Mouse (Mus musculus) megakaryocyte-erythroid progenitor cell, adult 5-6 weeks (primary cell): ENCODE data around the gene Ippk. TPM values are rescaled to one million over a fixed set of nuclear protein-coding genes. Genes with fewer than 3 reads are reported as not detected.

ENCODE experiments used
- ATAC-seq: replicated peaks from 2 replicates; pipeline ENCODE4 v1.8.0; 2016; ENCODE audit warnings: mild to moderate bottlenecking, inconsistent platforms; ENCODE audit not compliant: severe bottlenecking, poor library complexity, low FRiP score, low TSS enrichment
- total RNA-seq, 2 experiments: library from RNA; stranded (forward) in 1 of 2; stranded (reverse) in 1 of 2; fragments of 200-1000, 215-1000 nt in 1 of 2; fragments of >200 nt in 1 of 2; fragmentation: Nextera tagmentation in 1 of 2; gene quantifications; 2 replicates each; pipeline ENCODE4 v1.2.3; 2014 to 2017

The Ippk gene
- total RNA-seq, 2 experiments from 2014 or later, result 8.9 to 13.2 TPM

DNA sequence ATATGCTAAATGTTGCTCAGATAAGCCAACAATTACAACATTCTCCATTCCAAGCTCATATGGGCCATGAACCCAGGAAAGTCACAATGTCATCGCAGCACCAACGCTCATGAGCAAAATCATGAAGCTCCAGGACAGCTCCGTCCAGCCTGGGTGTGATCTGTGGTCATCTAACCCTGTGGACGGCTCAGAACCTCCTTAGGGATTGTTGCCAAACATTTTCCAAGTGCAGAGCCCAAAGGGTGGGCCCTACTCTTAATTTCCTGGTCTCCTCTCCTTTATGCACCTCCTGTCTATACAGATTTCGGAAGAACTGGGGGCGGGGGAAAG, 51.6 kb downstream of the Ippk start:
- no peak for ATAC-seq

GRCm38 (mm10) chr13:49477887-49478286, 56.8 kb downstream of the Ippk start:
- ATAC-seq, result no peak

DNA sequence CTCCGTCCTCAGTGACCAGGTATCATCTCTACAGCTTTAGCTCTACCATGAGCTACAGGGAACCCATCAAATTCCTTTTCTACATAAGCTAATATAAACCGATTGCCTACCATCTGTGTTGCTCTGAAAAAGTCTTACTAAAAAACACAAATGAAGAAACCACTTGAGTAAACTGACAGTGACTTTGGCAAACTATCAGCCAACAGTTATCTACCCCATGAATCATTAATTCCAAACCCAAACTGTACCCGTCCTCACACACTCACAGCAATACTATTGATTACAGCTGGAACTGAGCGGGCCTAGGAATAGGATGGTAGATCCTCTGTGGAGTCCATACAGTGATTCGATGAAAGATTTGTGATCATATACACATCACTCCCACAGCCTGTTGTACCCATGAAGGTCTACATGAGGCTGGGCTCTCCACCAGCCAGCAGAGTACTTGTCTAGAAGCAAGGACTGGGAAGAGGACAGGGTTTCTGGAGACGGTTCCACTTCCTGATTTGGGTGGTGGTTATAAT, 57.9 kb downstream of the Ippk start:
- no peak for ATAC-seq

DNA sequence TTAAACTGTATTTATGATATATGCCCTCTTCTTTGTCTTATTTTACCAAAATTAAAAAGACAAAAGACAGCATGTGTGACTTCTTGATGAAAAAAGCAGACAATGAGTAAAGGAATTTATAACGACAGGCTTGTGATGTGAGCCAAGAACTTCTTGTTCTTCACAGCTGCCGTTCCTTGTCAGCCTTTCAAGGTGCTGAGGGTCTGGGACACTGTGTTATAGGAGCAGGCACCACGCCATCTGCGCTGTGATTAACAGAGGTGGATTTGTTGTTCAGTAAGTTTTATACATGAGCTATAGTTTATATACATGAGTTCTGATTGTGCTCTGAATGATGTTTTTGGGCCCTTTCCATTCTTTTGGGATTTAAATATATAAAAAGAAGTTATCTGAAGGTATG, 58.4 kb downstream of the Ippk start:
- no peak for ATAC-seq

GRCm38 (mm10) chr13:49480057-49480456, 59.0 kb downstream of the Ippk start:
- no peak for ATAC-seq

- ATAC-seq, result no peak
Measured at GRCm38 (mm10) chr13:49480551-49480950, 59.5 kb downstream of the Ippk start.

DNA sequence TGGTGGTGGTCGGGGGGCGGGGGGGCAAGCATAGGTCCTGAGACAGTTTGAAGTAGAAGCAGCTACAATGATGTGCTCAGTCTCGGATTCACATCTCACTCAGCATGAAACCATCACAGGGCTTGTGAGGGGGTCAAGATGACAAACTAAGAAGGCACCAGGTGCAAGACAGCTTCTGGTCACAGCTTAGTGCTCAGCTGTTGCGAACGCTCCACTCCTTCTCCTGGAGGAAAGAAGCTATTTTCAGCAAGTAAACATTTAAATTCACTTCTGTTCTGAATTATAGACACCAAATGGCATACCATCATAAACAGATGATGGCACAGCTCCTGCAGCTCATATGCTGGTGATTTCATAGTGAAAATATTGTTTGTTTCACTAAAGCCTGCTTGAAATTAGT, 64.3 kb downstream of the Ippk start:
- ATAC-seq, result no peak

DNA sequence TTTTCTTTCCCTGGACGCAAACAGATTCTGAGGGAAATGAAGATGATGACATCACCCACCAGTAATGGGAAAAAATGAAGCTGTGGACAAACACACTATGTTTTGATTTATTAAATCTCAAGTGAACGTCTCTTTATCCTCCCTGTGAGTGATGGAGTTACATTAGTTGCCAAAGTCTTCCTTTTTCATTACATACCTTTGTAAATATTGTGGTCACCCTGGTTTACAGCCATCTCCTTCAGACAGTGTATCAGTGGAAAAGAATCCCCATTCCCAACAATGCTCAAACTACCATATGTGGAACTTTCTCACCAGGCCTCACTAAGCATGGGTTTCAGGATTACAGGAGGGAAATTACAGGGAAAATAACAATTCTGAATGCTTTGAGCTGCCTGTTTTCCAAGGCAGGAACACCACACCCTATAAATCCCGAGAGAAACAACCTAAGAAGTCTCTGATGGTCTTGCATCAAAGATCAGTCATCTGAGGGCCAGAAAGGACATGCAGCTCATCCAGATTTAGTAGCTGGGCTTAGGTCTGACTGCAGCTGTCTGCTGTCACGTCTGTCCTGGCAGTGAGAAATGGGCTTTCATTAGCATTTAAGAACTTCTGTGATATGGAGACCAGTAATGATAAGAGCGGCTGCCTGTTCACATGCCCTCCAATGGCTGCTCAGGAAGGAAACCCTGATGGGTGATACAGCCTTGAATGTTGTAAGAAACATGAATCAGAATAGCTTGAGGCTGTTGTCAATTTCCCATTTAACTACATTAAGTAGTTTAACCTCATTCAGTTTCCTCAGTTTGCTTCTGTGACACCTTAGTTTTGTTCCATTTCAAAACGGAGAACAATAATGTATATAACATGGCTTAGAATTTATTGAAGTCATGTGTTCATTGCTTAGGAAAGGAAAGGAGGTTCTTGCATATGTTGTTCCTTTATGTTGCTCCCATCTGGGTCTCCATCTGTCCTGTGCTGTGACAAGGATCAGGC, 71.6 kb downstream of the Ippk start, which contains the start of gene Tes3-ps:
Gene Tes3-ps, plus strand, starts transcription at position 943 of the 993 bp plus-strand sequence.
- ATAC-seq, result no peak

GRCm38 (mm10) chr13:49504510-49504909, 83.5 kb downstream of the Ippk start, which contains the start of gene Ecm2:
TSS of gene Ecm2 (plus strand) at chr13:49504810.
- no peak for ATAC-seq

DNA sequence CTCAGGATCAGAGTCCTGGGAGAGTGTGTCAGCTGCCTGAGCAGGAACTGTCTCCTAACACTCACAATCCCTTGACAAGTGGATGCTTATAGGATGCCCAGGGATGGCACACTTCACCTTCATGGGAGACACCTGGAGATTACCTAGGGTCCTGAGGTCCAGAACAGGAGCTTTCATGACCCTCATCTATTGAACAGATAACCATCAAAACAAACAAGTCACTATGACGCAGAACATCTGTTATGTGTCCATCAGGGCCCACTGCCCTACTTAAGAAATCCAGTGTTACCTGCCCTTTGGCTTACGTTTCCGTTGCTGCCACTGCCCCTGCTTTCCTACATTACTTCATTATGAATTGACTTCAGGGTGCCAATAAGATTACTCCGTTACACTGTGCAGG, 84.7 kb downstream of the Ippk start:
- no peak for ATAC-seq

DNA sequence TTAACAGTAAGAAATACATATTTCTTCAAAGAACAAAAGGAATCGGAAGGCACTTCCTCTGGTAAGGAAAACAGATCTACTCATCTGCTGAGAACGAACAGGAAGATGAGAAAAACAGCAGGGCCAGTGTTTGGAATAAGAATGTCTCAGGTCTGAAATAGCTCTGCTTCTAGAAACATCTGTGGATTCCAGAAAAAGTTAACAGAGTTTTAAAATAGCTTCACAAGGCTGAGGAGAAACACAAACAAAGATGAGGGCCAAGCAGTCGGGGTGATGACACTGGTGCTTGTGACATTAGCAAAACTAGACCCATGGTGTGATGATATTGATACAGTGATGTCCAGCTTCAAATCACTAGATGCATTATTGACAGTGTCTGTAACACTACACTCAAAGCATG, 86.1 kb downstream of the Ippk start:
- no peak for ATAC-seq

Other genes with a start within 250 kb of the Ippk start
- 34.5 and 36.1 TPM in 2 replicates for gene Ninj1, start 233.8 kb upstream of the Ippk start, total RNA-seq (2014; fragmentation: Nextera tagmentation)
- gene Ninj1, start 233.8 kb upstream of the Ippk start, total RNA-seq (2017), result 18.7 and 18.9 TPM in 2 replicates
- gene Card19, start 205.2 kb upstream of the Ippk start, total RNA-seq (2014; fragmentation: Nextera tagmentation), result 6.7 and 25.3 TPM in 2 replicates
- gene Card19, start 205.2 kb upstream of the Ippk start, total RNA-seq (2017), result 11.8 and 16.6 TPM in 2 replicates
- gene Susd3, start 172.5 kb upstream of the Ippk start, total RNA-seq (2014; fragmentation: Nextera tagmentation), result 0.70 and 3.1 TPM in 2 replicates
- 1.6 TPM in 1 of 2 replicates, not detected in the other for gene Susd3, start 172.5 kb upstream of the Ippk start, total RNA-seq (2017)
- gene Fgd3, start 100.9 kb upstream of the Ippk start, total RNA-seq (2014; fragmentation: Nextera tagmentation), result 4.5 and 5.0 TPM in 2 replicates
- 4.6 and 5.2 TPM in 2 replicates for gene Fgd3, start 100.9 kb upstream of the Ippk start, total RNA-seq (2017)
- gene Bicd2, start 79.7 kb upstream of the Ippk start, total RNA-seq (2014; fragmentation: Nextera tagmentation), result 14.8 and 16.1 TPM in 2 replicates
- 18.3 and 26.2 TPM in 2 replicates for gene Bicd2, start 79.7 kb upstream of the Ippk start, total RNA-seq (2017)
- 0.12 and 0.20 TPM in 2 replicates for gene Tes3-ps, start 72.1 kb downstream of the Ippk start, total RNA-seq (2014; fragmentation: Nextera tagmentation)
- 6.5 and 7.0 TPM in 2 replicates for gene Tes3-ps, start 72.1 kb downstream of the Ippk start, total RNA-seq (2017)
- gene Ecm2, start 83.6 kb downstream of the Ippk start, total RNA-seq (2014; fragmentation: Nextera tagmentation), result 0.12 TPM in 1 of 2 replicates, not detected in the other
- gene Ecm2, start 83.6 kb downstream of the Ippk start, total RNA-seq (2017), result 0.46 TPM in 1 of 2 replicates, not detected in the other
- not detected in 2 replicates for gene Aspn, start 123.2 kb downstream of the Ippk start, total RNA-seq (2014; fragmentation: Nextera tagmentation)
- gene Aspn, start 123.2 kb downstream of the Ippk start, total RNA-seq (2017), result not detected in 2 replicates
- gene Omd, start 161.2 kb downstream of the Ippk start, total RNA-seq (2014; fragmentation: Nextera tagmentation), result not detected in 2 replicates
- gene Omd, start 161.2 kb downstream of the Ippk start, total RNA-seq (2017), result 0.47 TPM in 1 of 2 replicates, not detected in the other
- gene Ogn, start 186.8 kb downstream of the Ippk start, total RNA-seq (2014; fragmentation: Nextera tagmentation), result not detected in 2 replicates
- gene Ogn, start 186.8 kb downstream of the Ippk start, total RNA-seq (2017), result not detected in 2 replicates
- 44.6 and 44.7 TPM in 2 replicates for gene Cenpp, start 231.5 kb downstream of the Ippk start, total RNA-seq (2014; fragmentation: Nextera tagmentation)
- gene Cenpp, start 231.5 kb downstream of the Ippk start, total RNA-seq (2017), result 33.8 and 43.8 TPM in 2 replicates
- 43.9 and 63.1 TPM in 2 replicates for gene Nol8, start 231.8 kb downstream of the Ippk start, total RNA-seq (2014; fragmentation: Nextera tagmentation)
- 60.7 and 71.4 TPM in 2 replicates for gene Nol8, start 231.8 kb downstream of the Ippk start, total RNA-seq (2017)